Mouse (Mus musculus): ENCODE data around the gene Slc44a1. TPM values are rescaled to one million over a fixed set of nuclear protein-coding genes. Genes with fewer than 3 reads are reported as not detected.

The Slc44a1 gene
- total RNA-seq (2014; fragmentation: Nextera tagmentation): 21.7 and 24.2 TPM in 2 replicates
- total RNA-seq (2017): 18.0 and 21.5 TPM in 2 replicates

DNA sequence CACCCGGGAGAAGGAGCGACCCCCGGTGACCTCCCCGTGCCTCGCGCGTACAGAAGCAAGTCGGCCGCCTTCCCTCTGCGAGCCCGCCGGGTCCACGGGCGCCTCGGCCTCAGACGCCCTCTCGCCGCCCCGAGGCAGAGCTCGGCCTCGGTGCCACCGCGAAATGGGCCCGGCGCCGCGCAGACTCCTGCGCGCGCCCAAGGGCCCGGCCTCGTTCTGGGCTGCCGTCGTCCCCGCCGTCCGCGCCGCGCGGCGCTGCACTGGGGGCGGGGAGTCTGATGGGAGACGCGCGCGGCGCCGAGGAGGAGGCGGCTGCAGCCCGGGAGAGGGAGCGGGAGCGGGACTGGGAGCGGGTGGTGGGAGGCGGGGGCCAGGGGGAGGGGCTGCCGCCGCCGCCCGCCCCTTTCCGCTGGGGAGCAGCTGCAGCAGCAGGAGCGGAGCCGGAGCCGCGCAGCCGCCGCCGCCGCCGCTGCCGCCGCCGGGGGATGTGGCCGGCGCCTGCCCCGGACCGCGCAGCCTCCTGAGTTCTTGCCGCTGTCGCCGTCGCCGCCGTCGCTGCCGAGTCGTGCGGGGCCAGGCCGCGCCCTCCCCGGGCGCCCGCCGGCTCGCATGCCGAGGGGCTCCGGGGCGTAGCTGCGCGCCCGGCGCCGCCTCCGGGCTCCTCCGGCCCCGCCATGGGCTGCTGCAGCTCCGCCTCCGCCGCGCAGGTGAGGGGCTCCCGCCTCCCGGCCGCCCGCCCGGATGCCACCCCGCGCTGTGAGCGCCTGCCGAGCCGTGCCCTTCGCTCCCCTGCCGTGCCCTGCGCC lies at the start of gene Slc44a1:
Gene Slc44a1 (plus strand): TSS at position 404 of the 806 bp plus-strand sequence.
- peak; percentile 82 for ATAC-seq (replicated peaks; ENCODE audit: low FRiP score, low TSS enrichment, poor library complexity, severe bottlenecking)

DNA sequence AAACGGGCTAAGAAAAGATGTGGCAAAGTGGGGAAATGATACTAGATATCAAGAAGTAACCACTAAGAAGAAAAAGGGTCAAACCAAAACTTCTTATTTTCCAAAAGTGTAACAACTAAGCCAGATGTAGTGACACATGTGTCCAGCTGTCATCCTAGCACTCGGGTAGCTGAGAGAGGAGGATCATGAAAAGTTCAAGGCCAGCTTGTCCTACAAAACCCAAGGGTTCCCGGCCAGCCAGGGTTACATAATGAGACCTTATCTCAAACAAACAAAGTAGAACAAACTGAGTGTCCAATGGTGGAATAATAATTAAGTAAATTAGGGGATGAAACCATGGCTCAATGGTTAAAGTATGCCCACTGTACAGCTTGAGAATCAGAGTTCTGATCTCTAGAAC lies 45.2 kb upstream of the Slc44a1 start:
- ATAC-seq (replicated peaks; ENCODE audit: low FRiP score, low TSS enrichment, poor library complexity, severe bottlenecking): no peak

DNA sequence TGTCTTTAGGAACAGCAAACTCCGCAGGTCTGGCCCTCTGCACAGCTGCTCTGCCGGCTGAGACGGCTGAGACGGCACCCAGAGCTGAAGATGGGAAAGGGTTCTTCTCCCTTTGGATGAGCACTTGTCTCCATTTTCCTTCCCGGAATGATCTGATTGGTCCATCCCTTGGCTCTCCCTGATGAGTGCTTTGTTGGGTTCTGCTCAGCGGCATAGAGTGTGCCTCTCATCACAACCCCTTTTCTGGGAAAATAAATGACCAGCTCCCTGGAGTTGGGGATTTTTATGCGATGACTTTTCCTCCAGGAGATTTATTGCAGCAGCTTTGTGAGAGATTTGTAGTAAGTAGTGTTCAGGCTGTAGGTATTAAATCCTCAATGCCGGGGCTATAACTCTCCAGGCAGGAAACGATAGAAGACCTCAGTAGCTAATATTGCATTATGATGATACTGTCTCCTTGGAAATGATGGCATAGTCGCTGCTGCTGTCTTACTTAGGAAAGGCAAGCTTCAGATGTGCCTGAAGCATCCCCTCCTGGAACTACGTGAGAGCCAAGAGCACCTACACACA lies 43.5 kb upstream of the Slc44a1 start:
- ATAC-seq (replicated peaks; ENCODE audit: low FRiP score, low TSS enrichment, poor library complexity, severe bottlenecking): no peak

DNA sequence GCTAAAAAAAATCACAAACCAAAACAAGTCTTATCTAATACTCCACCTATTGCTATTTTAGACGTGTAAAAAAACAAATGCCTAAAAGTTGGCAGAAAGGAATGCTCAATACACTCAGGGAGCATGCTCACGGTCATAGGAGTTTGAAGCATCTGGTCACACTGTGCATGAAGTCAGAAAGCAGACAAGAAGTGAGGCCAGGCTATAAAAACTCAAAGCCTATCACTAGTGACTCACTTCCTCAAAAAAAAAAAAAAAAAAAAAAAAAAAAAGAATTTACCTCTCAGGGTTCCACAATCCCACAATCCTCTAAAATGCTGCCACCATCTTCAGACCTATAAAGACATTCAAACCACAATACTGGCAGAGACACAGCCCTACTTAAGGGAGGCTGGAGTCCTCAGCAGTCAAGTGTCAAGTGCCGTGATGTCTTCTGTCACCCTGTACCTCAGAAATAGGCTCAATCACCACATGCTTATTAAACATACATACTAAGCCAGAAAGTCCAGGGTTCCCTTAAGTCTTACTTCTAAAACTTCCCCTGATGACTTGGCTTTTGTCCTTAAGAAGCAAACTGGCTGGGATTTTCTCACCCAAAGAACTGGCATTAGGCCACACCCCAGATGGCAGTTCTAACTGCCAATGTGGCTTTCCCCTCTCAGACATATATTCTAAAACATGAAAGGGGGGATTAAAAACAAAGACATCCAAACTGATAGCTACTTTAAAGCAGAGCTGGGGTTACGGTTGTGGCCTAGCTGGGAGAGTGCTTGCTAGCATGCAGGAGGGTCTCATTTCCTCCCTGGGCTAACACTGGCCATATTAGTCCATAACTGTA lies 42.7 kb upstream of the Slc44a1 start:
- ATAC-seq (replicated peaks; ENCODE audit: low FRiP score, low TSS enrichment, poor library complexity, severe bottlenecking): 0 out of 2 replicates have a peak, but pooled peaks have one; percentile 25

DNA sequence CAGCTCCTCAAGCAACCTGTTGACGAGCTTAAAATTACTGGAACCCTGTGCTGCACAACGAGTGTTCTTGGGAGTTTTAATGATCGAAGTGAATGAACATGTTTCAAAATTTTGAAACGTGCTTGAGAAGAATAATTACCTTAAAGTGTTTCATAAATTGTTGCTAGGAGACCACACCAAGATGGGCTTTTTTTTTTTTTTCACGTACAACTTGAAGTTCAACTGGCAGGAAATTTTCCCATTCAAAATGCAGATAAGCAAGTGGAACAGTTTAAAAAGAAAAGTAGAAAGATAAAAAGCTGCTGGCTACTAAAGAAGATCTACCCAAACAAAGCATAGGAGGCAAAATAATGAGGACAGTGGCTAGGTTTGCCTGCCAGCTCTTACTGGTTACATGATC lies 41.7 kb upstream of the Slc44a1 start:
- ATAC-seq (replicated peaks; ENCODE audit: low FRiP score, low TSS enrichment, poor library complexity, severe bottlenecking): no peak

DNA sequence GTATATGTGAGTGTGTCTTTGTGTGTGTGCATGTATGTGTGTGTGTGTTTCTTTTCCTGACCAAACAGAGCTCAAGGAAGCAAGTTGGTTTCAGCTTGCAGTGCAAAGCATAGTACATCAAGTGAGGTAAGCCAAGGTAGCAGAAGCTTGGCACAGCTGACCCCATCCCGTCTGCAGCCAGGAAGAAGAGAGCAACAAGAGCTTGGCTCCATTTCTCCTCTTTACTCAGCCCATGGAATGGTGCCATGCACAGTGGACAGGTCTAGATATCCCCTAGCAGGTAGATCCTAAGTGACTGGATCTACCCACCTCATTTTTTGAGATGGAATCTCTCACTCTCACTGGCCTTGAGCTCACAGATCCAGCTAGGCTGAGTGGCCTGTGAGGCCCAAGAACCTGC lies 40.8 kb upstream of the Slc44a1 start:
- no peak for ATAC-seq (replicated peaks; ENCODE audit: low FRiP score, low TSS enrichment, poor library complexity, severe bottlenecking)

DNA sequence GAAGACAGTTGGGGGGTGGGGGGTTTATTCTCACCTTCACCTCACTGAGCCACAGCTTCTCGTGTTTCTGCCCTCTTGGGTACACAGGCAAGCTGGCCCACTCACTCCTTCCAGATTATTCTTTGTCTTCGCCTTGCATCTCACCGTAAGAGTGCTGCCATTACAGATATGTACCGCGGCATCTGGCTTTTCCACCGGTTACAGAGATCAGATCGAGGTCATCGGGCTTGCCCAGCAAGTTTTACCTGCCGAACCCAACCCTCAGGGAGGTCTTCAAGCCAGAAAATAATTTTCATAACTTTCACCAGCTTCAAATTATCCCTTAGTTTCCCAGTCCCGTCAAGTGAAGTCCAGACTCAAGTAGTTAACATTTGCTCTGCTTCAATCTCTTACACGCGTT lies 36.8 kb upstream of the Slc44a1 start:
- ATAC-seq (replicated peaks; ENCODE audit: low FRiP score, low TSS enrichment, poor library complexity, severe bottlenecking): no peak

DNA sequence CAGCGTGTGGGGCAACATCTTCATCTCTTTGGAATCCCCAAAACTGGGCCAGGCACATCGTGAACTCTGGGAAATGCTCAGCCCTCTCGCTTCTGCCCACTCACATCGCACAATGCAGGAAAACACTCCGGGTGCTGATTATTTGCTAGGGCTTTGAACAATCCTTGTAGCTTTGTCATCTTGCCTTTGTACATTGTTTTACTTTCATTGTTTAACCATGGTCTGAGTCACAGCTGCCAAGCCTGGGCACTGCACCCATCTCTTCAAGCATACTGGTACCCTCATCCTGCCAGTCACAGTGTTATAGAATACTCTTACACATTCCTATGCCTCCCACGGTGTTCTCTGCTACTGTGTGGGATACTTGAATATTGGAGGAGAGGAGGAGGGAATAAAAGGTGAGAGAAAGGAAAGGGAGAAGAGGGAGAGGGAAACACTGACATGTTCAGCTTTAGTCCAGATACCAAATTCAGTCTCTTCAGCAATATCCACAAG lies 35.7 kb upstream of the Slc44a1 start:
- no peak for ATAC-seq (replicated peaks; ENCODE audit: low FRiP score, low TSS enrichment, poor library complexity, severe bottlenecking)

DNA sequence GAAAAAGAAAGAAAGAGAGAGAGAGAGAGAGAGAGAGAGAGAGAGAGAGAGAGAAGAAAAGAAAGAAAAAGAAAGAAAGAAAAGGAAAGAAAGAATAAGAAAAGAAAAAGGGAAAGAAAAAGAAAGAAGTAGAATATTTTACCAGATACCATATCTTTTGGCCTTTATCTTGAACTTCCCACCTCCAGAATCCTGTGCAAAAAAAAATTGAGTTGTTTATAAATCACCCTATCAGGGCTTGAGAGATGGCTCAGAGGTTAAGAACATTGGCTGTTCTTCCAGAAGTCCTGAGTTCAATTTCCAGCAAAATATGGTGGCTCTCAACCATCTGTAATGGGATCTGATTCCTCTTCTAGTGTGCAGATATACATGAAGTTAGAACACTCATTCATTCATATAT lies 33.3 kb upstream of the Slc44a1 start:
- no peak for ATAC-seq (replicated peaks; ENCODE audit: low FRiP score, low TSS enrichment, poor library complexity, severe bottlenecking)

DNA sequence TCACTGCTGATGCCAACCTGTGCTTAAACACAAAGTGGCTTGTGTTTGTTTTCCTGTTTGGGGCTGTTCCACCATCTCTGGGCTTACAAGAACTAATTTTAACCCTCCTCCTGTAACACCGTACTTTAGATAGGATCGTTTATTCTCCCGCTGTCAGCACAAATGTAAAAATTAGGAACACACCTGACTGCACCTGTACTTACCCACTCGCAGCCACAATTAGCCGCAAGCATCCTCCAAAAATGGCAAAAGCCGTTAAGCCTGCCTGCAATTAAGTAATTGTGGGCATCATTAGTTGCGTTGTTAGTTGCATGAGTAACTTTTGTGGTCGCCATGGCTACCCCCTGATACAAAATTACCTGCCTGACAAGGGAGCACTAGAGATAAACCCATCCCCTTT lies 31.4 kb upstream of the Slc44a1 start:
- no peak for ATAC-seq (replicated peaks; ENCODE audit: low FRiP score, low TSS enrichment, poor library complexity, severe bottlenecking)

DNA sequence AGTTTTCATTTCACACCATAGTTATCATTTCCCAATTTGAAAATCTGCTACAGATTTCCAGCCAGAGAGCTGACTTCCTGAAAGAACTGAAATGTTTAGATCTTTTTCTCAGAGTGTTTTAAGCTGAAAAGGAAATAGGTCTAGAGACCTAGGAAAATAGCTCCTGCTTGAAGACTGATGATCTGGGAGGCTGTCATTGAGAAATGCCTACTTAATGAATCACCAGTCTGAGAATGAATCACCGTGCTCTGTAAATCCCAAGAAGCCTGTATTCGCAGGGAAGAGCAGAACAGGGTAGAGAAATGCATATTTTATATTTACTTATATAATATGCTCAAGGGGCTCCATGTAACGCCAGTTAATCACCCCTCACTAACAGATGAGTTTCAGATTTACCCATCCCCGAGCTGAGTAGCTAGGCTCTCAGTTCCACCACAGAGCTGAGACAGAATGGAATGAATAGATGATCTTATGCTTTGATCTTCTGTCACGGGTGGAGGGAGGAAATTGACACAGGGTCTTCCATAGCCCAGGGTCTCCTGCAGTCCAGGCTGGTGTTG lies 30.6 kb upstream of the Slc44a1 start:
- ATAC-seq (replicated peaks; ENCODE audit: low FRiP score, low TSS enrichment, poor library complexity, severe bottlenecking): no peak

DNA sequence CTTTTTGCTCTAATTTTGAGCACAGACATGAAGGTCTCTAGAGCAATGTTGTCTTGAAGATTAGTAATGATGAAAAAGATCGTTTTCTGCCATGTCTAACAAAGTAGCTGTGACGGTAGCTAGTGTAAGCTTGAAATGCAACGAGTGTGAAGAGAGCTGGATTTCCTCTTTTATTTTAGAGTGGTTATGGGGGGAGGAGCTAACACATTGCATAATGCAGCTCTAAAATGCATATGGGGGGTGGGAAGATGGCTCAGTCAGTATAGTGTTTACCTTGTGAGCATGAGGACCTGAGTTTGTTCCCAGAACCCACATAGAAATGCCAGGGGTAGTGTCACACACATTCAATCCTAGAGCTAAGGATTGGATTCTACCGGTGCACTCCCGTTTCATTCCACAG lies 29.5 kb upstream of the Slc44a1 start:
- no peak for ATAC-seq (replicated peaks; ENCODE audit: low FRiP score, low TSS enrichment, poor library complexity, severe bottlenecking)

DNA sequence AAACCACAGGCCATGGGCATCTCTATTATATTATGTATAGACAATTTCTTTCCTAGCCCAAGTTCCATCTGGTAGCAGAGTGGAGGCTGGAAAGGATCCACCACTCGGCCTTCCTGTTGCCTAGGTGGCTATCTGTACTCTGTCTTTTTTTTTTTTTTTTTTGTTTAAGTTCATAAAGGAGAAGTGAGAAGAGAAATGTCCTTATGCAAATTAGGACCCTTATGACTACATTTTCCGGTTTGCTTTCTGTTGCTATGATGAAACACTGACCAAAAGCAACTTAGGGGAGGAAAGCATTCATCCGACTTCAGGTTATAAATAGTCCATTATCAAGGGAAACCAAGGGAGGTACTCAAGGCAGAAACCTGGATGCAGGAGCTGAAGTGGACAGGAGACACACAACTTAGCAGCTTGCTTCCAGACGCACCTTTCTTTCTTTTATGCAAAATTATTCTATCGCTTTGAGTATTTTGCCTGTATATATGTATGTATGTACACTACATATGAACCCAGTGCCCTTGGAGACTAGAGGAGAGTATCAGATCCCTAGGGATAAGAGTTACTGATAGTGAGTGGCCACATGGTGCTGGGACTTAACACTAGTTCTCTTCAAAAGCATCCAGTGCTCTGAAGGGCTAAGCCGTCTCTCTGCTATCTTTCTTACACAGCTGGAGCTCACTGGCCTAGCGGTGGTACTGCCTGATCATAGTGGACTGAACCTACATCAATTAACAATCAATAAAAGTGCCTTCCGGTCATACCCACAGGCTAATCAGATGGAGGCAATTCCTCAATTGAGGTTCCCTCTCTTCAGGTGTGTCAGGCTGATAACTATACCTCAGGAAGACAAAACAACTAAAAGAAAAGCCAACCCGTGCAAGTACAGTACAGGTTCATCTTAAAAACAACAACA lies 28.0 kb upstream of the Slc44a1 start:
- peak; percentile 63 for ATAC-seq (replicated peaks; ENCODE audit: low FRiP score, low TSS enrichment, poor library complexity, severe bottlenecking)

DNA sequence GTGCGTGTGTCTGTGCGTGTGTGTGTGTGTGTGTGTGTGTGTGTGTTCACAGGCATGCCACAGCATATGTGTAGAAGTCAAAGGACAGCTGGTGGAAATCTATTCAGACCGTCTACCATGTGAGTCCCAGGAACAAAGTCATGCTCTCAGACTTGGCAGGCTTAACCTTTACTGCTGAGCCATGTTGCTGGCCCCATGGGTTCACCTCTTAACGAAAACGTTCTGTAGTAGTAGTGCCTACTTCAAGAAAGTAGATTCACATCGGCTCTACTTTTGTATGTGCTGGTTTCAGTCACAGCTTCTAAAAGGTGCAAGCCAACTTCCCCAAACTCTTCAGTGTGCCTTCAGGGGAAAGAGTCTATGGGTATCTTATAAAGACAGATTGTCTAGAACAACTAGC lies 27.2 kb upstream of the Slc44a1 start:
- no peak for ATAC-seq (replicated peaks; ENCODE audit: low FRiP score, low TSS enrichment, poor library complexity, severe bottlenecking)

DNA sequence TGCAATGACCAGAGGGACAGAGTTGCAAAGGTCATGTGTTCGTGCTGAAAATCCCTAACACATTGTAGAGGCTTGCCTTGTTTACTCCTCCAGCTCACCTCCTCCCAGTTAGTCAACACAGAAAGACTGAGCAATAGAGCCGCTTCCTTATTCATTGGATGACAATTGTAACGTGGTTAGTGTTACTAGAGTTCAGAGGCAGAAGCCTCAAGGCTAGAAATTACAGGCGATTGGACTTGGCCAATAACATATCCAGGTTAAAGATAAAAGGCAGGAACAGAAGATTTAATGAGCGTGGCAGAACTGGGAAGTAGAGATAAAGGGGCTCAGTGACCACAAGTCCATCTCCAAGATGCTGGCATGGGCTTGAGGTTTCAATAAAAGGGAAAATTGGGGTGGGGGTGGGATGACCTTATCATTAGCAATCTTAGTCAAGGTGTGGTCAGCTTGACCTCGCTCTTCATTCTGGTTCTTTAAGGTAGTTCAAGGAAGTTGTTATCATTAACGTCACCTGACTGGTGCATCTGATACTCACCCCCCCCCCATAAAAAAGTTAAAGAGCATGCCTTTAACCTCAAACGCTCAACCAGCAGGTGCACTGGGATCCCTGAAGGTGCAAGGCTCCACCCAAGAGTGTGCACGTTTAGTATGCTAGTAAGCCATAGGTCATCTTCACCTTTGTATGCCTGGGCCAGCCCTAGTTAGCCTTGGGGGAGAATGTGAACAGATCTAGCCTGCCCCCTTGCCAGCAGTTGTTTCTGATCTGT lies 26.0 kb upstream of the Slc44a1 start:
- ATAC-seq (replicated peaks; ENCODE audit: low FRiP score, low TSS enrichment, poor library complexity, severe bottlenecking): peak; percentile 60

DNA sequence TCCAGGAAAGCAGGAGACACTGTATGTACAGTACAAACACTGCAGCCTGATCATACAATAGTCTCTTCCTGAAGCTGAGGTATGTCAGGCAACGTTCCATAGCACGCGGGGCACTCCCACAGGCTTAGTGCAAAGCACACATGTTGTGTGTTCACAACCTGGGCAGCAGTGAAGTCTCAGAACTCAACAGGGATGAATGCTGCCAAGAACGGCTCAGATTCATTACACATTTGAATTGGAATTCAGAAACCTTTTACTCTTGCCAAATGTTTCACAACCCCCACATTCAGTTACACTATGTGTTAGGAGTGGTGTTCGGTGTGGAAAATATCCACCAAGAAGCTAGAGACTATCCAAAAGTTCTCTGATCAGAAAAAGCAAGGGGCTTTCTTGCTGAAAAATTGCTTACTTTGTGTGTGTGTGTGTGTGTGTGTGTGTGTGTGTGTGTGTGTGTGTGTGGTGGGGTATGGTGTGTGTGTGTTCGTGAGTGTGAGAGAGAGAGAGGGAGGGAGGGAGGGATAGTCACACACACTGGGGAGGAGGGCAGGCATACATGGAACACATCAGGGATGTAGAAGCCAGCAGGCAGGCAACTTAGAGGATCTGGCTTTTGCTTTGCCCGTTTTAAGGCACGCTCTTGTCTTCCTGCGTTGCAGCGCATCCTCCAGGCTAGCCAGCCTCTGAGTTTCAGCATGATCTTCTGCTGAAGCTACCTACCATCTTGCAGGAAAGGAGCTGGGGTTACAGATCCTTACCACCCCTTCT lies 24.2 kb upstream of the Slc44a1 start:
- no peak for ATAC-seq (replicated peaks; ENCODE audit: low FRiP score, low TSS enrichment, poor library complexity, severe bottlenecking)

DNA sequence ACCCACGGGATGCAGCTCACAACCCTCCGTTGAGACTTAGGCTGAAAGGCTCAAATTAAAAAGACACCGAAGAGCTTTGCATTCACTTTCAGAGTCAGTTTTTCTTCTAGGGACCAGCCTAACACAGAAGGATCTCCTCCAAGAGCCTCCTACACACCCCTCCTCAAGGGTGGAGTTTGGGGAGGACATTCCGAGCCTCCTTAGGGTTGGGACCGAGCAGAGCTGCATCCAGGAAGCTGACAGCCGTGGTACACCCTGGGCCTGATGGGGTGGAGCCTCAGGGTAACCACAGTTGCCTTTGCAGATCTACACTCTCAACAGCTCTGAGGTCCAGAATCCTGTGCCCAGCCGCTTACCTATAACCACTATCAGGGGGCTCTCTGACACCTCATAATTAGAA lies 23.3 kb upstream of the Slc44a1 start:
- no peak for ATAC-seq (replicated peaks; ENCODE audit: low FRiP score, low TSS enrichment, poor library complexity, severe bottlenecking)

All from megakaryocyte-erythroid progenitor cell, adult 5-6 weeks (primary cell).